Mouse (Mus musculus) gastrocnemius, adult 18-20 months (tissue): ENCODE results near the gene Naf1. TPM values are rescaled to one million over a fixed set of nuclear protein-coding genes. Genes with fewer than 3 reads are reported as not detected.

ENCODE experiments used
- total RNA-seq, 2 experiments: library from RNA; stranded (reverse); gene quantifications; 2 replicates each; pipeline ENCODE4 v1.2.3; 2021

Naf1 gene
- total RNA-seq, 2 experiments from 2014 or later = 4.5 to 4.9 TPM

Other genes starting within 250 kb of the Naf1 start
- not detected for gene Npy5r, start 172.1 kb upstream of the Naf1 start, total RNA-seq
- gene Npy1r, start 163.0 kb upstream of the Naf1 start, total RNA-seq = 1 to 10 TPM; 2.3 to 3.9 TPM